Mouse (Mus musculus): ENCODE data around the gene Zdhhc1.

- TF ChIP-seq CTCF (IDR thresholded peaks at IDR 0.05; ENCODE audit: insufficient read depth, low read length) (no peak), POLR2A (IDR thresholded peaks at IDR 0.05; ENCODE audit: borderline replicate concordance, extremely low read depth, low read depth, low read length) (peak; percentile 10; the same call in 1 of the 2 replicates)
Observed at GRCm38 (mm10) chr8:105466700-105467291, 29.9 kb downstream of the Zdhhc1 start.

Measured in lung, adult 2 months (tissue).